Mouse (Mus musculus) stomach, embryonic 16.5 days (tissue): ENCODE measurements around the gene Ncf4. TPM values are rescaled to one million over a fixed set of nuclear protein-coding genes. Genes with fewer than 3 reads are reported as not detected.
A peak's percentile ranks its signal among the peaks of the same experiment; 100 is the strongest.
"Not testable (repeated sequence)": the region's sequence is repeated elsewhere in the genome, so short reads cannot be mapped to it uniquely, and the experiment has no call there.

Experiments
- ATAC-seq: fragments of 200-750 bp; cut with Nextera tagmentation; 2 replicates; pipeline ENCODE4 v1.8.0; 2017; ENCODE audit warnings: moderate number of reproducible peaks, moderate TSS enrichment; ENCODE audit not compliant: insufficient read depth, low FRiP score
- H3K27ac ChIP-seq: fragments of 300-500 bp; sonication (generic); 2 replicates; pipeline ENCODE4 v1.5.1; 2014; ENCODE audit warnings: low read length
- H3K27me3 ChIP-seq: fragments of 300-500 bp; sonication (generic); 2 replicates; pipeline ENCODE4 v1.6.1; 2014; ENCODE audit warnings: low read length, control low read depth, mixed read lengths; ENCODE audit not compliant: control insufficient read depth, insufficient read depth
- H3K36me3 ChIP-seq: fragments of 300-500 bp; sonication (generic); 2 replicates; pipeline ENCODE4 v1.6.1; 2014; ENCODE audit warnings: low read length; ENCODE audit not compliant: control insufficient read depth, insufficient read depth
- H3K4me1 ChIP-seq: fragments of 300-500 bp; sonication (generic); 2 replicates; pipeline ENCODE4 v1.6.1; 2014; ENCODE audit warnings: low read length, control low read depth, mixed read lengths; ENCODE audit not compliant: control insufficient read depth, insufficient read depth
- H3K4me2 ChIP-seq: fragments of 300-500 bp; sonication (generic); 2 replicates; pipeline ENCODE4 v1.6.1; 2014; ENCODE audit warnings: low read depth, low read length, mixed read lengths
- H3K4me3 ChIP-seq: fragments of 300-500 bp; sonication (generic); replicated peaks from 2 replicates; pipeline ENCODE4 v1.5.1; 2014; ENCODE audit warnings: mild to moderate bottlenecking, low read length
- H3K9ac ChIP-seq: fragments of 300-500 bp; sonication (generic); 2 replicates; pipeline ENCODE4 v1.6.1; 2014; ENCODE audit warnings: low read length
- H3K9me3 ChIP-seq: fragments of 300-500 bp; sonication (generic); replicated peaks from 2 replicates; pipeline ENCODE4 v1.6.1; 2016; ENCODE audit warnings: low read length, control low read depth; ENCODE audit not compliant: control insufficient read depth
- WGBS: fragments of 180-500 bp; shearing (Covaris S2); extraction: QIAGEN DNeasy Blood & Tissue Kit; methylation state at CpG from one replicate; pipeline ENCODE4 v1.1.7; 2014; 5-methylcytosine and 5-hydroxymethylcytosine counted together
- polyA plus RNA-seq: library from polyadenylated mRNA; unstranded; fragments of >200 nt; fragmentation: Nextera tagmentation; extraction: Ambion mirVana; gene quantifications from 2 replicates; pipeline ENCODE4 v1.2.1, GENCODE M21; 2015

The Ncf4 gene
- polyA plus RNA-seq, 1 experiment from 2014 or later = 11.9 TPM

- Histone ChIP-seq H3K4me1 (no peaks in the 10 kb centered on the region), H3K9ac (no peak overlapping the region), H3K4me2 (no peak overlapping the region), H3K27ac (no peak overlapping the region), H3K4me3 (no peak overlapping the region), H3K9me3 (no peaks in the 10 kb centered on the region), H3K36me3 (no peaks in the 10 kb centered on the region), H3K27me3 (no peaks in the 10 kb centered on the region)
- no peak for ATAC-seq
- WGBS = 79% methylated on average over 3 of the region's 3 CpGs
Measured at GRCm38 (mm10) chr15:78263286-78263685, 18.7 kb downstream of the Ncf4 start.

- Histone ChIP-seq H3K36me3 (no peaks in the 10 kb centered on the region), H3K27me3 (no peaks in the 10 kb centered on the region), H3K27ac (no peak overlapping the region), H3K4me1 (no peaks in the 10 kb centered on the region), H3K9me3 (0 out of 2 replicates have a peak, but pooled peaks cover 5% of the 10 kb centered on the region), H3K4me2 (no peak overlapping the region), H3K9ac (no peak overlapping the region), H3K4me3 (no peak overlapping the region)
- WGBS = 73% methylated on average over 10 of the region's 10 CpGs
- no peak for ATAC-seq
Measured at GRCm38 (mm10) chr15:78267441-78267840, 22.8 kb downstream of the Ncf4 start.

- no peak for ATAC-seq
- no peaks in the 10 kb centered on the region for H3K36me3 ChIP-seq
Measured at GRCm38 (mm10) chr15:78267865-78268264, 23.3 kb downstream of the Ncf4 start.

GRCm38 (mm10) chr15:78271208-78271607 lies 26.6 kb downstream of the Ncf4 start:
- ATAC-seq = no peak
- no peak overlapping the region for H3K27ac ChIP-seq

More at GRCm38 (mm10) chr15:78267865-78268264, 23.3 kb downstream of the Ncf4 start:
- Histone ChIP-seq H3K27ac (no peak overlapping the region), H3K4me2 (no peak overlapping the region), H3K4me3 (no peak overlapping the region), H3K9ac (no peak overlapping the region), H3K9me3 (0 out of 2 replicates have a peak, but pooled peaks cover 5% of the 10 kb centered on the region), H3K27me3 (no peaks in the 10 kb centered on the region), H3K4me1 (no peaks in the 10 kb centered on the region)
- 57% methylated on average over 4 of the region's 4 CpGs for WGBS

GRCm38 (mm10) chr15:78278308-78278707 lies 33.7 kb downstream of the Ncf4 start:
- Histone ChIP-seq H3K4me2 (no peak overlapping the region), H3K4me3 (no peak overlapping the region), H3K4me1 (no peaks in the 10 kb centered on the region), H3K9ac (no peak overlapping the region), H3K36me3 (no peaks in the 10 kb centered on the region), H3K27me3 (no peaks in the 10 kb centered on the region), H3K27ac (no peak overlapping the region), H3K9me3 (no peaks in the 10 kb centered on the region)
- WGBS = 68% methylated on average over 2 of the region's 2 CpGs
- no peak for ATAC-seq

More at GRCm38 (mm10) chr15:78271208-78271607, 26.6 kb downstream of the Ncf4 start:
- no peaks in the 10 kb centered on the region for H3K36me3 ChIP-seq
- H3K4me2 ChIP-seq = no peak overlapping the region
- 0 out of 2 replicates have a peak, but pooled peaks cover 5% of the 10 kb centered on the region for H3K9me3 ChIP-seq
- no peaks in the 10 kb centered on the region for H3K4me1 ChIP-seq
- no peak overlapping the region for H3K4me3 ChIP-seq
- H3K9ac ChIP-seq = no peak overlapping the region
- H3K27me3 ChIP-seq = no peaks in the 10 kb centered on the region

- H3K9ac ChIP-seq = no peak overlapping the region
- H3K27me3 ChIP-seq = no peaks in the 10 kb centered on the region
- H3K4me1 ChIP-seq = no peaks in the 10 kb centered on the region
- no peak for ATAC-seq
- WGBS = 79% methylated on average over 5 of the region's 5 CpGs
- no peak overlapping the region for H3K4me3 ChIP-seq
- H3K36me3 ChIP-seq = no peaks in the 10 kb centered on the region
- no peak overlapping the region for H3K4me2 ChIP-seq
- no peak overlapping the region for H3K27ac ChIP-seq
- H3K9me3 ChIP-seq = no peaks in the 10 kb centered on the region
Measured at GRCm38 (mm10) chr15:78287941-78288340, 43.3 kb downstream of the Ncf4 start.

- 47% methylated on average over 4 of the region's 5 CpGs for WGBS
- not testable (repeated sequence) for H3K27me3 ChIP-seq, H3K27ac ChIP-seq, ATAC-seq, H3K4me2 ChIP-seq, H3K9ac ChIP-seq, H3K4me3 ChIP-seq, H3K36me3 ChIP-seq, H3K4me1 ChIP-seq, H3K9me3 ChIP-seq
Measured at GRCm38 (mm10) chr15:78289775-78290174, 45.2 kb downstream of the Ncf4 start.

- peak; percentile 64; the same call in 1 of the 2 replicates for ATAC-seq
- H3K9me3 ChIP-seq, H3K36me3 ChIP-seq, H3K4me3 ChIP-seq, H3K27me3 ChIP-seq, H3K9ac ChIP-seq, H3K4me2 ChIP-seq, H3K27ac ChIP-seq, H3K4me1 ChIP-seq: not testable (repeated sequence)
- WGBS = 5% methylated on average over 2 of the region's 2 CpGs
Measured at GRCm38 (mm10) chr15:78293228-78293627, 48.6 kb downstream of the Ncf4 start.

GRCm38 (mm10) chr15:78293716-78294115 lies 49.1 kb downstream of the Ncf4 start:
- Histone ChIP-seq H3K9ac (no peak overlapping the region), H3K4me3 (no peak overlapping the region), H3K4me1 (no peaks in the 10 kb centered on the region), H3K27me3 (no peaks in the 10 kb centered on the region), H3K9me3 (no peaks in the 10 kb centered on the region), H3K27ac (no peak overlapping the region), H3K36me3 (no peaks in the 10 kb centered on the region), H3K4me2 (no peak overlapping the region)
- WGBS = 80% methylated on average over 4 of the region's 4 CpGs
- ATAC-seq = no peak

GRCm38 (mm10) chr15:78298558-78298957 lies 54.0 kb downstream of the Ncf4 start:
- Histone ChIP-seq H3K9me3 (no peaks in the 10 kb centered on the region), H3K36me3 (no peaks in the 10 kb centered on the region), H3K27me3 (no peaks in the 10 kb centered on the region), H3K4me3 (no peak overlapping the region), H3K27ac (no peak overlapping the region), H3K9ac (no peak overlapping the region), H3K4me1 (no peaks in the 10 kb centered on the region), H3K4me2 (no peak overlapping the region)
- 69% methylated on average over 1 of the region's 1 CpGs for WGBS
- no peak for ATAC-seq
